Mouse (Mus musculus) ovary, postnatal 14 days (tissue): ENCODE measurements around the gene Chfr.
A peak's percentile ranks its signal among the peaks of the same experiment; 100 is the strongest.
"Not testable (repeated sequence)": the region's sequence is repeated elsewhere in the genome, so short reads cannot be mapped to it uniquely, and the experiment has no call there.

Experiments
- DNase-seq: peaks from one replicate; pipeline ENCODE4 v3.0.0; 2022; ENCODE audit warnings: low spot score

Gene Chfr

DNA sequence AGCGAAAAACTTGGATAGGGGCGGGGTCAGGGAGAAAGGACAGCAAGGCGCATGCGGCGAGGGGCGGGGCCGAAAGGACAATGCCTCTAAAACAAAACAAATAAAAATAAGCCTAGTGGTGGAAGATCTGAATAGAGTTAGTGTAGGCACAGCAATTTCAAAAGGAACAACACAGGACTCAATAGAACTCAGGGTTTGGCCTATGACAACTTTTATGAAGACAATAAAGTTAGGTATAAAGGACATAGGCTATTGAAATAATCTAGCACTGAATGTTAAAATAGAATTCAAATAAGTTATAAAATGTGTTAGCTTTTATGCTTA lies 27.4 kb upstream of the Chfr start:
- no peak for DNase-seq

DNA sequence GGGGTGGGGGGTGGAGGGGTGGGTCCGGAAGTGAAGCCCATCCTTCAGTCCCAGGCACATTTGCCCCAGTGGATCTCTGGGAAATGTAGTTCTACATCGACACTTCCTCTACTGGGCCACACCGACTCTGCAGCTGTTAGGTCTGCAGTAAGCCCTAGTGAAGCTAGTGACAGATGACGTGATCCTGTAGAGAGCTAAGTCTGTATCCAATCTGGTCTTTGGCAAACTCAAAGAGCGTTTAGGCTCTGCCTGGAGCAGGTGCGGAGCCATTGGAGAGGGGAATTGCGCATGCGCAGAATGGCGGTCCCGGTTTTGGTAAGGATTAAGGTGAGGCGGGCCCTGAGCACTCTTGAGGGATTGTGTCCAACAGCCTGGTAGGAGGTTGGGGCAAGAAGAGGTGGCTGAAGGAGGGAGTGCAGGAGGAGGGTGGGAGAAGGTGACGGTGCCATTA lies 25.6 kb upstream of the Chfr start, which contains the start of gene Zfp605:
Gene Zfp605, plus strand, starts transcription at position 102 of the 451 bp plus-strand sequence.
- DNase-seq: peak; percentile 82

DNA sequence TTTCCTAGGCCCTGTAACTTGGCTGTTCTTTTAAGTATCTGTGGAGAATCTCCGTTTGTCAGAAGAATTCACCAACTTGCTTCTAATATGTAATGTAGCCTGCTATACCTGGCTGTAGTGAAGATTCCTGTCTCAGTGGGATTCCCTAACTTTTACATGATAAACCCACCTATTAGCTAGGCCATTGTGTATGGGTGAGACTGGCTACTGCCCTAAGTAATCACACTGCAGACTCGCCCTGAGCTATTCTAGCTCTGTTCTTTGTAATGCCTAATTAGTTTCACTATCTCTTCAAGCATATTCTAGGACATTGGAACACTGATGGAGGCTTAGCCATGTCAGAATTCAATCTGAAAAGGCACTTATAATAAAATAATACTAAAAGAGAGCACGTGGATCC lies 13.3 kb upstream of the Chfr start:
- DNase-seq: not testable (repeated sequence)

DNA sequence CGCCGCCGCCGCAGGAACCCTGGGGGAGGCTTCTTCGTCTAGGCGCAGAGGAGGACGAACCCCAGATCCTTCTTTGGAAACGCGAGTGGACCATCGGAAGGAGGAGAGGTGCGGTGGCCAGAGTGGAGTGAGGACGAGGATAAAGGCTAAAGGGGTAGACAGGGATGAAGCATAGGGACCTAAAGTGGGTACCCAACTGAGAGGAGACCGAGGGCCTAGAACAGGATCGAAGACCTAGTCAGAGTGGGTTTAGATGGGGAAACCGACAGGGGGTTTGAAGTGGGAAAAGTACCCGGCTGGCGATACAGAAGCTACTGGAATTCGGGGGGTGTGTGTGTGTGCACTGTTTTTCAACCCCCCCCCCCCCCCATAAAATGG lies 434 bp downstream of the Chfr start:
- DNase-seq: no peak

DNA sequence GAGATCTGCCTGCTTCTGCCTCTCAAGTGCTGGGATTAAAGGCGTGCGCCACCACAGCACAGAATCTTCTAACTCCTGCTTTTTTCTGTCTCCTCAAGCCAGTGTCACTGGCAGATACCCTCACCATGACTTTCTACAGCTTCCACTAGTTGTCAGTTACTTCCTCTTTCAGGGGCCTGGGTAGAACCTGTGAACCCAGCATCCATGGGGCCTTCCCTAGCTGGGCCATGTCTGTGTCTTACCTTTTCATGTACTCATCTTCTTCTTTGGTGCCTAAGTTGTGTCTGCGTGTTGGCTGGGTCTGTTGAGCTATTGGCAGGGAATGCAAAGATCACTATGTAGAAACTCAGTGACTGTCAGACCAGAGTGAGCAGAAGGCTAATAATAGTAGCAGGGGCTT lies 2.2 kb downstream of the Chfr start:
- no peak for DNase-seq

DNA sequence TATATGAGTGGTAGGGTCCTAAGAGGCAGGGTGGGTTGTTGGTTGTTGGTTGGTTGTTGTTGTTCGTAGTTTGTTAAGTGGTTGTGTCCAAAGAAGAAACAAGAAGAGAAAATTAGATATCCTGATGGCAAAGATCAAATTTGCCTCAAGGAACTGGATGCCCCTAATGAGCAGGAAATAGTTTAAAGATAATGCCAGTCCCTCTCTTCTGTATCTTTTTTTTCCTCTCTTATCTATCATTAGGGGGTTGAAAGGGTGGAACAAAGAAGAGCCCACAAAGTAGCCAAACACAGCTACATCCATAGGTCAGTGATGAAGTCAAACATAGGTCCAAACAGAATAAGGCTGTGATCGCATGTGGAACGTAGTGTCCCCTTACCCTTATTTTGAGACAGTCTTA lies 3.7 kb downstream of the Chfr start:
- no peak for DNase-seq

DNA sequence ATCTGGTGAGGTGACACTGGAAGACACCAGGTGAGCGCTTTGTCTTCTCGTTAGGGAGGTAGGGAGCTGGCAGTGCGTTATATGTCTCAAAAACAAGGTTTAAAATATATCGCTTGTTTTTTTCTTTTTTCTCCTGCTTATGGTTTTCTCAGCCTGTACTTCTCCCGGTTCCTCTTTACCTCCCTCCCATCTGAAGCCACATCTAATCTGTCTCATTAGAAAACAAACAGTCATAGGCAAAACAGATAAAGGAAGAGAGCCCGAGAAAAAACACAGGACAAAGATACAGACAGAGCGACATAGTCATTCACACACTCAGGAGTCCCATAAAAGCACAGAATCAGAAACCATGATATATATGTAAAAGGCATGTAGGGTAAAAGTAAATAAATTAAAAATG lies 4.8 kb downstream of the Chfr start:
- no peak for DNase-seq

DNA sequence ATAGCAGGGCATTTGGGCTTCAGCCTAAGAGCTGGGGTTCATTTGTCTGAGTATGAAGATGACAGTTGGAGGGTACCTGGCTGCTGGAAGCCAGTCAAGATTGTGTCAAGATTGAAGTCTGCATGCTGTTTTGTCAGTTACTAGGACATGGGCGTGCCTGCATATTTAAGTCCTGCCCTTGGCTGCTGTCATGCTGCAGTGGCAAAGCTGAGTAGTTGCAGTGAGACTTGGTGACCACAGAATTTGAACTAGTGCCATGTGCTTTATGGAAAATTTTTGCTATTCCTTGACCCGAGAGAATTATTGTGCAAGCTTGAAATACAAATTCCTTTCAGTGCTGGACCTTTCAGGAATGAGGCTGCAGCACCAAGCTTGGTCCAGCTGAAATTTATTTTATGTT lies 6.7 kb downstream of the Chfr start:
- no peak for DNase-seq

DNA sequence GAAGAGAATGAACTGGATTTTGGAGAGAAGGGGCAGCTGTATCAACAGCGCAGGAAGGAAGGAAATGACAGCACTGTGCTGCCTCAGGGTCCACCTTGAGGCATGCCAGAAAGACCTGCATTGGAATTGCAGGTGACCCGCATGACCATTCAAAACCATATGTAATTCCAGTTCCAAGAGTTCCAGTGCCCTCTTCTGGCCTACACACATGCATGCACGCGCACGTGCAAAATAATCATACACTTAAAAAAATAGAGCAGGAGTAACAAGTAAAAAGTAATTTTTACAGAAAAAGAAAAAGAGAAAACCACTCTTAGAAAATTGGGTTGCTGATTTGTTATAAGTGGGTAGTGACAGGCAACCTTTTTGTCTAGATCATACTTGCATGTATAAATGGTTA lies 7.4 kb downstream of the Chfr start:
- DNase-seq: no peak

DNA sequence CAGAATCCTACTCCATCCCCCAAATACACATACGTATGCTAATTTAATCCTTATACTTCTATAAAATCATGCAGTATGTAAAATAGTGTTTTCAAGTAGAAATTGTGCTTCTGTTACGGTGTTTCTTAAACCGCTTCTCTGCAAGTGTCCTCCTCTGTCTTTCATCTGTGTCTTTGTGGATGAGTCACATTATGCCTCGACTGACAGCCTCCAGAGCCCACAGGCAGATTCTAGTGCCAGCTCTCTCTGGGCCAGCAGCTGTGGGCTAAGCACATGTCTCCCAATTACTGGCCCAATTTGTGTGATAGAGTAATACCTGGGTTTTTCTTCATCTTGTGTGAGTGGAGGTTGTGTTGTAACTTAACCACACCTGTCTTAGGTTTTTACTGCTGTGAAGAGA lies 33.7 kb downstream of the Chfr start:
- DNase-seq: no peak

DNA sequence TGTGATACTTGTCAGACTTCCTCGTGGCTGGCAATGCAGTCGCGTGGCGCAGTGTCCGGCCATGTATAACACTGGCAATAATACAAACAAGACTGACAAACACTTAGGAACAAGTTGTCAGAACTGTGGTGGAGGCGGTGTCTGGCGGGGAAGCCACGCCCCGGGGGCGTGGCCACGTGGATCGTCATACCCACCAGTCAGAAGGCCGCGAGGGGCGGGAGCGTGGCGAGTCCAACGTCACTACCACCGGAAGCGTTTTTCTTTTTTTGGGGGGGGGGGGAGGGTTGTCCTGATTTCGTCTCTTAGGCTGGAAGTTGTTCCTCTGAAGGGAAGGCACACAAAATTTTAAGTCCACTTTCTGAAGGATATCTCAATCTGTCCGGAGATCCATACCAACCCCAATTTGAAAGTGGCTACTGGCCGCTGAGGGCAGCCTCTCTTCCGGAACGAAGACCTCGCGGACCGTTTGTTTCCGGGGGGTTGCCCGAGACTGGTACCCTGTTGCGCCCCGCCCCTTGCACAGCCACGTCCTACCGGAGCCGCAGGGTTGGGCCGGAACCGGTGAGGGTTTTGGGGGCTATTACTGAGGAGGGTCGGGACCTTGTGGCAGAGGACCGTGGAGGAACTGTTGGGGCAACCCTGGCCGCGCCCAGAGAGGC lies 40.8 kb downstream of the Chfr start, which contains the start of gene Golga3:
Gene Golga3, plus strand, starts transcription at position 340 of the 659 bp plus-strand sequence.
- peak; percentile 87 for DNase-seq

DNA sequence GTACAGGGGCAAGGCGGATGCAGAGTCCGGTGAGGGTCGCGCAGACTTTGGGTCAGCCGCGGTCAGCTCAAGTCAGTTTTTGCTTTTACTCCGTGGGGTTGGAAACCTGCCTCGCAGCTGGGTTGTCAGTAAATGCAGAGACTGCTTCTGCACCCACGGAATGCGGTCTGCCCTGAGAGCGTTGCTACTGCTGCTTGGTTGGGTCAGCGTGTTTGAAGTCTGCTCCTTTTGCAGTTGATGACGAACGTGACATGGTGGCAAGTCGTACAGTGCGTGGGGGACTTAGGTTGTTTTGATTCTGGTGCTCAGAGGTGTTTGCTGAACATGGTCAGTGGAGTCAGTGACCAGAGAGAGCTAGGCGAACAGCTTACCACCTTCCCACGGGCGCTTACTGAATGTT lies 41.4 kb downstream of the Chfr start:
- DNase-seq: no peak

DNA sequence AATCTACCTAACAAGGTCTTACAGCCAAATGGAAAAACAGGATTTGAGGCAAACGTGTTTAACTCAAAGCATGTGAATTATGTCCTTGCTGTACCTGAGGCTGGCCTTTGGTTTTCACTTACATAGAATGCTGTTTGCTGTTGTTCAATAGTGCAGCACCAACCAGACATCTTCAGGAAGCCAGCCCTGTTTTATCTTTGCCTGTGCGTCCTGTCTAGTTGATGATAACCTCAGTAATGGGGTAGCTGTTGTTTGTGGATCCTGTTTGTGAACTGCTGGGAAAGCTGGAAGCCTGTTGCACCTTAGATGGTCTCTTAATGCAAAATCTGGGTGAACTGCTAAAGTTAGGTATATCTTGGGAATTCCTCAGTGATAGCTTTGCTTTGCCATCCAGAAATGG lies 43.0 kb downstream of the Chfr start:
- DNase-seq: no peak

DNA sequence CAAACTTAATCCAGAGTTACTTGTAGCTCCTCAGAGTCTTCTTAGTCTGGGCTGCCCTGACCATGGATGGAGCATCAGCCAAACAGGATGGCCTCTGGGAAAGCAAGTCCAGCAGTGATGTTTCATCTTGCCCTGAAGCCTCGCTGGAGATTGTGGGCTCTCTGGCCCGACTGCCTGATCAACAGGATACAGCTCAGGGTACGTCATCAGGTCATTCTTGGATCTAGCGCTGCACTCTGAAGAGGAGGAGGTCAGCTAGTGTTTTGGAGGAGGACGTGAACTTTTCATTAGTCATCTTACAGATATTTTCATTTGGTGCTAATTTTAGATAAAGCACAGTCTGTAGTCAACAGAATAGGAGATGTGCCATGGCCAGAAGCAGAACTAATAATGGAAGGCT lies 46.1 kb downstream of the Chfr start:
- no peak for DNase-seq

DNA sequence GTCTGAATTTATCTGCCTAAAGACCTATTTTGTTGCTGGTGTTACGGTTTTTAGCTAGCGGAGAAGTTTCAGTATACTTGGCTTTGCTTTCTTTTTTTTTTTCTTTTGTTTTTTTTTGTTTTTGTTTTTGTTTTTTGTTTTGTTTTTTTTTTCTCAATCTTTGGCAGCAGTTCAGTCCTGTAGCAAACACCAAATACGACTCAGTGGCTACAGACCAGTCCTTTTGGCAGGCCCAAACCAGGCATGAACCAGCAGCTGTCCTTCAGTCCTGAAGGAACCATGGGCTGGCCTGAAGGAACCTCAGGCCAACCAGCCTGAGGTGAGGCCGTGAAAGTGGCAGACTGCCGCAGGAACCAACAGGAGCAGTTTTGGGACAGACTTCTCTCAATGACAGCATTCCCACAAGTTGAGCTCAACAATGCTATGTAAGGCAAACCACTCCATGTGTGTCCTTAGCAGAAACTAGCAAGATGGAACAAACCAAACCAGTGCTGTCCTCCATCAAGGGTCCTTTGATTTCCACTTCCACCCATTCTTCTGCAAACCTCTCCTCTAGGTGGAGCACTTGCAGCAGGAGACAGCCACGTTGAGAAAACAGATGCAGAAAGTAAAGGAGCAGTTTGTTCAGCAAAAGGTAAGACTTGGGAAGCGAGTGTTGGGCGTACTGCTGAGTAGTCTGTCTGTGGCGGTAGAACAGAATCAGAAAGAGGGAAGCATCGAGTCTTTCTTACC lies 67.7 kb downstream of the Chfr start:
- no peak for DNase-seq

DNA sequence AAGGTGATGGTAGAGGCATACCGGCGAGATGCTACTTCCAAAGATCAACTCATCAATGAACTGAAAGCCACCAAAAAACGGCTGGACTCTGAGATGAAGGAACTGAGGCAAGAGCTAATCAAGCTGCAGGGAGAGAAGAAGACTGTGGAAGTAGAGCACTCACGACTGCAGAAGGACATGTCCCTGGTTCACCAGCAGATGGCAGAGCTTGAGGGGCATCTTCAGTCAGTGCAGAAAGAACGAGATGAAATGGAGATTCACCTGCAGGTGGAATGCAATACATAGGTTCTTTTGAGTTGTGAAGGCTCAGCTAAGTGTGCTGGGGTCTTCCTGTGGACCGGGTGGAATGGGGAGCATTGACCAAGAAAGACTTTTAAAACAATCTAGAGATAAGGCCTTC lies 69.1 kb downstream of the Chfr start:
- no peak for DNase-seq

DNA sequence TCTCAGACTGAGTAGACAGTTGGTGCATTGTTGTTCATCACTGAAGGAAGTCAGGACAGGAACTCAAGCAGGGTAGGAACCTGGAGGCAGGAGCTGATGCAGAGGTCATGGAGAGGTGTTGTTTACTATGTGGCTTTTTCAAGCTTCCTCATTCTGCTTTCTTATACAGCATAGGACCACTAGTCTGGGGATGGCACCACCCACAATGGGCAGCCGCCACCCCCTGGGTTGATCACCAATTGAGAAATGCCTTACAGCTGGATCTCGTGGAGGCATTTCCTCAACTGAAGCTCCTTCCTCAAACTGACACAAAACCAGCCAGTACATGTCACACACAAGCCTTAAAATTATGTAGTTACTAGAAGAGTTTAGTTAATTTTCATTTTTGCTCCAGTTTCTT lies 75.7 kb downstream of the Chfr start:
- DNase-seq: no peak

DNA sequence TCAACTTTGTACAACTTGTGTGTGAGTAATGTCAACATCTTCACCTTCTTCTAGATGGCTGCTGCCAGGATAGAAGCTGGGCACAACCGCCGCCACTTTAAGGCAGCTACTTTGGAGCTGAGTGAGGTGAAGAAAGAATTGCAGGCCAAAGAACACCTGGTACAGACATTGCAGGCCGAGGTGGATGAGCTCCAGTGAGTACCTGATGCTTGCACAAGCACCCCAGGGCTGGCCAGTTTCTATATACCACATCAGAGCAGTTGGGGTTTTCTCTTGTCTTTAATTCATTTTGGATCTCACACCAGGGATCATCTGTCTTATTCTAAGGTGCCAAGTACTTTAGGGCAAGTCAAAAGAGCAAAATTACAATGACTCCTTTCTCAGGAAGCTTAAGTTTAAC lies 81.1 kb downstream of the Chfr start:
- DNase-seq: no peak

DNA sequence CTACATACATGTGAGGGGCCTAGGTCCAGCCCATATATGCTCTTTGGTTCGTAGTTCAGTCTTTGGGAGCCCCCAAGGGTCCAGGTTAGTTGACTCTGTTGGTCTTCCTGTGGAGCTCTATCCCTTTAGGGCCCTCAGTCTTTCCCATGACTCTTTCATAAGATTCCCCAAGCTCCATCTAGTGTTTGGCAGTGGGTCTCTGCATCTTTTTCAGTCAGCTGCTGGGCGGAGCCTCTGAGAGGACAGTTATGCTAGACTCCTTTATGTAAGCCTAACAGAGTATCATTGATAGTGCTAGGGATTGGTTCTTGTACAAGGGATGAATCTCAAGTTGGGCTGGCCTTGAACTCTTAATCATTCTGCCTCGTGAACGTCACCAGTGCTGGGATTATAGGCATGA lies 84.7 kb downstream of the Chfr start:
- DNase-seq: no peak
